Mouse (Mus musculus): ENCODE data around the gene Olfr1457.

- TF ChIP-seq CTCF (IDR thresholded peaks at IDR 0.05; ENCODE audit: borderline replicate concordance, control insufficient read depth, extremely low read depth, insufficient read depth, low read length, poor library complexity) (no peak), POLR2A (IDR thresholded peaks at IDR 0.05; ENCODE audit: control insufficient read depth, extremely low read depth, insufficient read depth, low read length, poor library complexity) (no peak)
These were observed at the start of gene Olfr1457 for GRCm38 (mm10) chr19:13097791-13098190.
